Mouse (Mus musculus): Measurements from ENCODE around the gene Trim14. TPM values are rescaled to one million over a fixed set of nuclear protein-coding genes. Genes with fewer than 3 reads are reported as not detected.

Trim14 gene
- total and polyA plus RNA-seq, 3 experiments = 11.6 to 35.4 (median 26.5) TPM

GRCm38 (mm10) chr4:46554295-46555069 is 18.5 kb upstream of the Trim14 start (continued):
- TF ChIP-seq CHD1 (IDR thresholded peaks at IDR 0.05; ENCODE audit: low read depth, low read length) (no peak), MEF2A (IDR thresholded peaks at IDR 0.05; ENCODE audit: borderline replicate concordance, low read depth, low read length) (peak; percentile 49; the same call in 1 of the 2 replicates), ETS1 (conservative IDR thresholded peaks at IDR 0.05; ENCODE audit: low read depth, low read length) (peak; percentile 63), HCFC1 (IDR thresholded peaks at IDR 0.05; ENCODE audit: low read depth, low read length) (peak; percentile 46; the same call in 1 of the 2 replicates), USF2 (conservative IDR thresholded peaks at IDR 0.05; ENCODE audit: low read depth, low read length) (no peak), JUN (IDR thresholded peaks at IDR 0.05; ENCODE audit: insufficient read depth, low read depth, low read length) (no peak), UBTF (IDR thresholded peaks at IDR 0.05; ENCODE audit: low read depth, low read length) (no peak), MAZ (IDR thresholded peaks at IDR 0.05; ENCODE audit: low read depth, low read length) (no peak), ZC3H11A (IDR thresholded peaks at IDR 0.05; ENCODE audit: low read depth, low read length) (no peak)

- Histone ChIP-seq H3K27ac (ENCODE audit: insufficient read depth, low read depth) (peak overlapping the region; percentile 82), H3K4me1 (ENCODE audit: control insufficient read depth in 1 of 2, insufficient read depth in 2 of 2) (peaks cover 48 to 98% of the 10 kb centered on the region in 2 experiments), H3K79me2 (replicated peaks; ENCODE audit: control insufficient read depth, extremely low read depth, insufficient read depth, poor library complexity, severe bottlenecking) (peaks cover 29% of the 10 kb centered on the region), H3K4me3 (replicated peaks in 1 of 3; ENCODE audit: low read depth in 2 of 3, low read length in 2 of 3, poor library complexity in 1 of 3) (no peak overlapping the region), H3K9ac (ENCODE audit: insufficient read depth, low read depth) (peak overlapping the region; percentile 23; the same call in 1 of the 2 replicates), H3K9me3 (replicated peaks; ENCODE audit: low read length) (no peaks in the 10 kb centered on the region), H3K27me3 (replicated peaks) (no peaks in the 10 kb centered on the region), H3K36me3 (replicated peaks in 1 of 2; ENCODE audit: control insufficient read depth in 1 of 2, insufficient read depth in 1 of 2, low read length in 1 of 2) (peaks cover 46 to 53% of the 10 kb centered on the region in 2 experiments), H3K4me2 (ENCODE audit: insufficient read depth, low read depth, poor library complexity, severe bottlenecking) (no peak overlapping the region)
- no peak for DNase-seq (ENCODE audit: extremely low read depth)
- no peak for TF ChIP-seq RAD21 (IDR thresholded peaks at IDR 0.05; ENCODE audit: low read depth, low read length)
- TF ChIP-seq HCFC1 (IDR thresholded peaks at IDR 0.05; ENCODE audit: low read depth, low read length) = 0 out of 2 replicates have a peak, but pooled peaks have one; percentile 27
- dilution Hi-C loops (cut with MboI; ENCODE audit: extremely low pct_ligation_motif_present, extremely low pct_unique_long_range_greater_than_20kb, low sequenced_read_pairs) (no loop called here), in situ Hi-C loops (cut with MboI; ENCODE audit: low pct_ligation_motif_present, low pct_unique_long_range_greater_than_20kb, low sequenced_read_pairs) (no loop called here)
Observed at GRCm38 (mm10) chr4:46553864-46554263, 17.9 kb upstream of the Trim14 start.

- no peak overlapping the region for H3K4me2 ChIP-seq (ENCODE audit: insufficient read depth, low read depth, poor library complexity, severe bottlenecking)
- H3K9me3 ChIP-seq (replicated peaks; ENCODE audit: low read length) = no peaks in the 10 kb centered on the region
- no peak overlapping the region for H3K9ac ChIP-seq (ENCODE audit: insufficient read depth, low read depth)
- peaks cover 45 to 97% of the 10 kb centered on the region in 2 experiments for H3K4me1 ChIP-seq (ENCODE audit: control insufficient read depth in 1 of 2, insufficient read depth in 2 of 2)
- in situ Hi-C loops (cut with MboI; ENCODE audit: low pct_ligation_motif_present, low pct_unique_long_range_greater_than_20kb, low sequenced_read_pairs) (no loop called here), dilution Hi-C loops (cut with MboI; ENCODE audit: extremely low pct_ligation_motif_present, extremely low pct_unique_long_range_greater_than_20kb, low sequenced_read_pairs) (no loop called here)
- no peak for TF ChIP-seq CTCF (conservative IDR thresholded peaks at IDR 0.05 in 1 of 2, IDR thresholded peaks at IDR 0.05 in 1 of 2; ENCODE audit: low read depth in 2 of 2, low read length in 2 of 2)
- no peak for TF ChIP-seq CHD2 (IDR thresholded peaks at IDR 0.05; ENCODE audit: low read length)
- peaks cover 59 to 78% of the 10 kb centered on the region in 2 experiments for H3K36me3 ChIP-seq (replicated peaks in 1 of 2; ENCODE audit: control insufficient read depth in 1 of 2, insufficient read depth in 1 of 2, low read length in 1 of 2)
- H3K27ac ChIP-seq (ENCODE audit: insufficient read depth, low read depth) = no peak overlapping the region
- no peak overlapping the region for H3K4me3 ChIP-seq (replicated peaks in 1 of 3; ENCODE audit: low read depth in 2 of 3, low read length in 2 of 3, poor library complexity in 1 of 3)
- peaks cover 8% of the 10 kb centered on the region for H3K79me2 ChIP-seq (replicated peaks; ENCODE audit: control insufficient read depth, extremely low read depth, insufficient read depth, poor library complexity, severe bottlenecking)
- DNase-seq (ENCODE audit: extremely low read depth) = no peak
- no peaks in the 10 kb centered on the region for H3K27me3 ChIP-seq (replicated peaks)
Observed at GRCm38 (mm10) chr4:46550406-46550805, 14.5 kb upstream of the Trim14 start.

All from CH12.LX (cell line).